Mouse (Mus musculus) hindbrain, postnatal 0 days (tissue): ENCODE results near the gene F10. TPM values are rescaled to one million over a fixed set of nuclear protein-coding genes. Genes with fewer than 3 reads are reported as not detected.

Experiments
- ATAC-seq: fragments of 200-750 bp; cut with Nextera tagmentation; 2 replicates; pipeline ENCODE4 v1.8.0; 2017; ENCODE audit warnings: mild to moderate bottlenecking, moderate TSS enrichment, moderate library complexity
- DNase-seq: peaks from one replicate; pipeline ENCODE4 v3.0.0-alpha.2; 2015; ENCODE audit warnings: low spot score
- H3K27ac ChIP-seq: fragments of 300-500 bp; sonication (generic); 2 replicates; pipeline ENCODE4 v1.5.1; 2014; ENCODE audit warnings: mild to moderate bottlenecking
- H3K27me3 ChIP-seq: fragments of 300-500 bp; sonication (generic); 2 replicates; pipeline ENCODE4 v1.6.1; 2014; ENCODE audit warnings: low read length, mixed read lengths; ENCODE audit not compliant: insufficient read depth
- H3K36me3 ChIP-seq: fragments of 300-500 bp; sonication (generic); 2 replicates; pipeline ENCODE4 v1.6.1; 2014; ENCODE audit warnings: low read length, mixed read lengths; ENCODE audit not compliant: insufficient read depth
- H3K4me1 ChIP-seq: fragments of 300-500 bp; sonication (generic); 2 replicates; pipeline ENCODE4 v1.6.1; 2014; ENCODE audit warnings: antibody characterized with exemption, low read length, mixed read lengths; ENCODE audit not compliant: insufficient read depth
- H3K4me2 ChIP-seq: fragments of 300-500 bp; sonication (generic); 2 replicates; pipeline ENCODE4 v1.6.1; 2014; ENCODE audit warnings: low read depth, mild to moderate bottlenecking, low read length, moderate library complexity, mixed read lengths
- H3K4me3 ChIP-seq: fragments of 300-500 bp; sonication (generic); 2 replicates; pipeline ENCODE4 v1.5.1; 2014; ENCODE audit warnings: low read length
- H3K9ac ChIP-seq: fragments of 300-500 bp; sonication (generic); replicated peaks from 2 replicates; pipeline ENCODE4 v1.6.1; 2014; ENCODE audit warnings: mild to moderate bottlenecking, low read length, moderate library complexity, mixed read lengths
- H3K9me3 ChIP-seq: fragments of 300-500 bp; sonication (generic); 2 replicates; pipeline ENCODE4 v1.6.1; 2016; ENCODE audit warnings: low read length, mixed read lengths
- CTCF ChIP-seq: IDR thresholded peaks from 2 replicates; pipeline ENCODE4 v1.5.1; 2016; ENCODE audit warnings: antibody characterized with exemption, control low read depth, low read depth
- WGBS: fragments of 180-500 bp; shearing (Covaris S2); extraction: QIAGEN DNeasy Blood & Tissue Kit; methylation state at CpG from one replicate; pipeline ENCODE4 v1.1.7; 2014; 5-methylcytosine and 5-hydroxymethylcytosine counted together
- polyA plus RNA-seq: library from polyadenylated mRNA; unstranded; fragments of >200 nt; fragmentation: Nextera tagmentation; extraction: Ambion mirVana; gene quantifications from 2 replicates; pipeline ENCODE4 v1.2.1, GENCODE M21; 2015
- total RNA-seq: library from RNA; depleted of rRNA; stranded (reverse); fragments of >200 nt; gene quantifications from 2 replicates; pipeline ENCODE4 v1.2.3, GENCODE M21; 2014; rRNA removed

F10 gene
- 0.05 TPM in 1 of 2 replicates, not detected in the other for total RNA-seq
- 0.14 and 0.34 TPM in 2 replicates for polyA plus RNA-seq

DNA sequence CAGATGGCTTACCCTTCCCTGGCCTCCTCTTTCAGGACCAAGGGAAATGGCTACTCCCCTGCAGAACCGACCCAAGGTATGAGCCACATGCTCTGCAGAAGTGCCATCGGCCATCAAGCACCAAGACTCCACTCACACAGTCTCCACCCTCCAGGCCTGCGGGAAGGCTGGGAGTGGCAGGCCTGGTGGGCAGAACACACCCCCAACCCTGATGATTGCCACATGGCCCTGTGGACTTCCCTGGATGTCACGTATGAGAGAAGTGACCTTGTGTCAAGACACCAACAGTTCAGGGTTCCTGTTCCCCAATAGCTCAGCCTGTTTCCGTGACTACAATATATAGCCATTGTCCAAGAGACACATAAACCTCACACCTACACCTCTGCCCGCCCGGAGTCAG is at the start of gene F10:
Gene F10 (plus strand): TSS at position 294 of the 400 bp plus-strand sequence.
- Histone ChIP-seq H3K4me3 (no peak within 1 kb of the TSS), H3K36me3 (no peaks in the 10 kb centered on the region), H3K9ac (no peak within 1 kb of the TSS), H3K4me2 (no peak within 1 kb of the TSS), H3K27ac (no peak within 1 kb of the TSS), H3K27me3 (no peaks in the 10 kb centered on the region), H3K4me1 (no peaks in the 10 kb centered on the region), H3K9me3 (no peaks in the 10 kb centered on the region)
- TF ChIP-seq CTCF, result no peak
- WGBS, result 80% methylated on average over 7 of the region's 7 CpGs
- no peak for ATAC-seq
- no peak for DNase-seq

DNA sequence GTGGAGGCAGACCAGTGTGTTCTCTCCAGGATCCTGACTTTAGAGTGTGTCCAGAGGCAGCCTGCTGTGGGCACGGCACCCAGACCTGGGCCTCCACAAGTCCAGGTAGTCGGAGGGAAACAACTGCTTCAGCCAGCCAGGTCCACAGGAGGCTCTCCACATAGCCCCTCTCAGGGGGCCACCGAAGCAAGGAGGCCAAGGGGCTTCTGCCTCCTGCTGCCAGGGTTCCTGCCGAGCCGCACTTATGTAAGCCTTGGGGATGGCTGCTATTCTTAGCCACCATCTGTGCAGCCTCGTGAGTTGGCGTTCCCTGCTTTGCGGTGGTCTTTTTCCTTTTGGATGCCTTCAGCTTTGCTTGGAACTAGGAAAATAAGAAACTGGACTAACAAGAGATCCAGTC is 49.5 kb upstream of the F10 start:
- Histone ChIP-seq H3K9me3 (no peaks in the 10 kb centered on the region), H3K4me2 (no peak overlapping the region), H3K4me1 (no peaks in the 10 kb centered on the region), H3K27me3 (no peaks in the 10 kb centered on the region), H3K27ac (no peak overlapping the region), H3K9ac (no peak overlapping the region), H3K4me3 (no peak overlapping the region), H3K36me3 (peaks cover 36% of the 10 kb centered on the region)
- DNase-seq (no peak), ATAC-seq (no peak)
- TF ChIP-seq CTCF, result no peak
- WGBS, result 73% methylated on average over 8 of the region's 8 CpGs

DNA sequence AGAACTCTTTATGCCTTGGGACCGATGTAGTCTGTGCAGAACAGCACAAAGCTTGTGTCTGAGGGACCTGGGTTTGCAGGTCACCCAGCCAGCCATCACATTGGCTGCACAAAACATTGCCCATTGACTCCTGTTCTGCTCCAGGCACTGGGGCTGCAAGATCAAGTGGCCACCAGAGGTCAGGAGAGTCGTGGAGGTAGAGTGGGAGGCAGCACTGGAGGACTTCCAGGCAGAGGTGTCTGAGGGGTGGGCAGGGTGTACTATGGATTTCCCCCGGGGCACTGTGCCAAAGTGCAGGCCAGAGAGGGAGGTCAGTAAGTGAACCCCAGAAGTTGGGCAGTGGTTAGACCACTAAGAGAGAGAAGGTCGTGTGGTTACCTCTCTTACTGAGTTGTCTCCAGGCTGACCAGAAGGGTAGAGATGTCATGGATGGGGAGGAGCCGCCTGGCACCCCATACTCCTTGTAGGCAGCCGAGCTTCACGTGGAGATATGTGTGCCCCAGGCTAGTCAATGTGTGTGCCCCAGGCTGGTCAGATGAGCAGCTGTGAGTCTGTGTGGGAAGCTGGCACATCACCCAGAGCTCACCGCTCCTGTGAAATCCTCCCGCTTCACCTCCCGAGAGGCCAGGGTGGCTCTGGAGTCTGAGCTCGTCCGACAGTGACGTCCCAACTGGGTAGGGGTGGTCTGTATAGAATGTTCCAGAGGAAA is 48.2 kb upstream of the F10 start:
- peak; percentile 19; the same call in 1 of the 2 replicates for TF ChIP-seq CTCF
- Histone ChIP-seq H3K4me1 (no peaks in the 10 kb centered on the region), H3K27me3 (no peaks in the 10 kb centered on the region), H3K4me2 (no peak overlapping the region), H3K27ac (no peak overlapping the region), H3K9ac (no peak overlapping the region), H3K4me3 (no peak overlapping the region), H3K9me3 (no peaks in the 10 kb centered on the region), H3K36me3 (peaks cover 42% of the 10 kb centered on the region)
- ATAC-seq (no peak), DNase-seq (no peak)
- 77% methylated on average over 13 of the region's 13 CpGs for WGBS

DNA sequence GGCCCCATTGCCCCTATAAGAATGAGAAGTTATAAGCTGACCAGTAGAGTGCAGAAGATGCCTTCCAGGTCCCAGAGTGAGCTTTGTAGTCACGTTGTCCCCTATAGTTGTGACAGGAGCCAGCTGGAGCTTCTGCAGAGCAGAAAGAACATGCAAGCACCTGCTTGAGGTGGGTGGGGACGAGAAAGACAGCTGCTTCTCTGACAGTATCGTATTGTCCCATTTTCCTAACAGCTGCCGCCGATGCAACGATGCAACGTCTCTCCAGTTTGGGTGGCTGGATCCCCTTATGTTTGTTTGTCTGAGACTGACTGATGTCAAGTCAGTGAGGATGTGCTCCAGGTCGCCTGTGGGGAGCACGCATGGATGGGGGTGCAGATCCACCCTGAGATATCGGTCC is 45.7 kb upstream of the F10 start:
- TF ChIP-seq CTCF, result no peak
- Histone ChIP-seq H3K36me3 (peaks cover 45% of the 10 kb centered on the region), H3K4me3 (no peak overlapping the region), H3K27ac (no peak overlapping the region), H3K9ac (no peak overlapping the region), H3K9me3 (no peaks in the 10 kb centered on the region), H3K4me2 (no peak overlapping the region), H3K27me3 (no peaks in the 10 kb centered on the region), H3K4me1 (no peaks in the 10 kb centered on the region)
- ATAC-seq (no peak), DNase-seq (no peak)
- 77% methylated on average over 10 of the region's 10 CpGs for WGBS

DNA sequence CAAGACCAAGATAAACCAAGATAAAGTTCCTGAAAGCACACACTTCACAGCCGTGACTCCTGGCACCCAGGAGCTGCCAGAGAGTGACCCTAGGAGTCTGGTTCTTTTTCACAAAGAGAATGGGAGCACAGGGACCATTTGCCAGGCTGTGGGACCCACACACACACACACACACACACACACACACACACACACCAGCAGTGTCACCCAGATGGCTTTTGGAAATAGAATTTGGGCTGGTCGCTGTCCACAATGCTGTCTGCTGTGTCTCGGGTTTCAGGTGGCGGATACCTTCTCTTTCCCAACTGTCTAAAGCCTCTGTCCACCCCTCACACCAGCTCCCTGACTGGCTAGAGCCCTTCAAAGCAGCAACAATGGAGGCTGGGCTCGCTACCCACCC is 42.6 kb upstream of the F10 start:
- Histone ChIP-seq H3K27me3 (no peaks in the 10 kb centered on the region), H3K27ac (no peak overlapping the region), H3K36me3 (peaks cover 50% of the 10 kb centered on the region), H3K4me1 (no peaks in the 10 kb centered on the region), H3K4me2 (no peak overlapping the region), H3K4me3 (no peak overlapping the region), H3K9ac (no peak overlapping the region), H3K9me3 (no peaks in the 10 kb centered on the region)
- no peak for TF ChIP-seq CTCF
- WGBS, result 91% methylated on average over 5 of the region's 5 CpGs
- no peak for DNase-seq
- ATAC-seq, result no peak

DNA sequence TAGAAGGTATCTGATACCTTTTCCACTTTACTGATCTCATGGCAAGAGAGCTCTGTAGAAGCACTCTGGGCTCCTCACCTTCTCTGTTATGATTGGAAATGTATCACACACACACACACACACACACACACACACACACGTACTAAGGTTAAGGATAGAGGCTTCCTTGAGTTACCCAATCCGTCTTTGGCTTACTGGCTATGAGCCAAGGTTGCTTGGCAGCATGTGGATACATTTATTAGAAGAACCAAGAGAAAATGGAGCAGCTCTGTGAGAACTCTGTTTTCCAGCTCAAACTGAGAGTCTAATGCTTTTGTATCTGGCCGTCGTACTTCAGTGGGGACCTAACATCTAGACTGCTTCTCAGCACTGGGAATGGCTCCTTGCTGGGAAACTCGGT is 41.6 kb upstream of the F10 start:
- H3K4me3 ChIP-seq, result no peak overlapping the region
- DNase-seq, result peak; percentile 48
- no peaks in the 10 kb centered on the region for H3K9me3 ChIP-seq
- no peak overlapping the region for H3K4me2 ChIP-seq
- H3K4me1 ChIP-seq, result no peaks in the 10 kb centered on the region
- H3K27me3 ChIP-seq, result no peaks in the 10 kb centered on the region
- no peak overlapping the region for H3K9ac ChIP-seq
- TF ChIP-seq CTCF, result no peak
- 25% methylated on average over 5 of the region's 5 CpGs for WGBS
- peaks cover 60% of the 10 kb centered on the region for H3K36me3 ChIP-seq
- no peak for ATAC-seq
- H3K27ac ChIP-seq, result no peak overlapping the region

DNA sequence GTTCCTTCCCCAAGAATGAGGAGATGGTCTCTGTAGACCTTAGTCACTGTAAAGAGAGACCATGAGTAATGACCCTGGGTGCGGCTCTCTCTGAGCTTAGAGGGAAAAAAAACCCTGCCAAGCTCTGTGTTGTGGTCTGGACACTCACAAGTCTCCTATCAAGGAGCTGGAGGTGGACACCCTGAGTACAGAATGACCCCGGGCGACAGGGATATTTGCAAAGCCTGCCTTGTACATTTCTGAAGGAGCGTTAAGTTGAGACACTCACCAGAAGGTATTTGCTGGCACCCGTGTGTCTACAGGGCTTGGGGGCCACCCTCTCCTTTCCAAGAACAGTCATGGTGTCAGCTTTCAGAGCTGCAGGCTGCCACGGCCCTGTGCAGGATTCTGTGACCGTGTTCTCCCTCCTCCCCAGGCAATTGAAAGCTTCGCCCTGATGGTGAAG is 40.3 kb upstream of the F10 start:
- no peak for ATAC-seq
- DNase-seq, result no peak
- Histone ChIP-seq H3K9me3 (no peaks in the 10 kb centered on the region), H3K27me3 (no peaks in the 10 kb centered on the region), H3K4me1 (no peaks in the 10 kb centered on the region), H3K4me2 (no peak overlapping the region), H3K9ac (no peak overlapping the region), H3K4me3 (no peak overlapping the region), H3K36me3 (peaks cover 67% of the 10 kb centered on the region), H3K27ac (no peak overlapping the region)
- no peak for TF ChIP-seq CTCF
- 74% methylated on average over 8 of the region's 8 CpGs for WGBS
